Mouse (Mus musculus) megakaryocyte progenitor cell, adult 5-6 weeks (primary cell): ENCODE results near the gene Nab1. TPM values are rescaled to one million over a fixed set of nuclear protein-coding genes. Genes with fewer than 3 reads are reported as not detected.

Source experiments
- ATAC-seq: replicated peaks from 2 replicates; pipeline ENCODE4 v1.8.0; 2016; ENCODE audit warnings: mild to moderate bottlenecking, moderate TSS enrichment, inconsistent platforms; ENCODE audit not compliant: poor library complexity
- total RNA-seq, 2 experiments: library from RNA; stranded (forward) in 1 of 2; stranded (reverse) in 1 of 2; fragments of 157-497, 149-512 nt in 1 of 2; fragments of 200-1000 nt in 1 of 2; gene quantifications; 2 replicates each; pipeline versions ENCODE4 v1.2.3 to v1.2.4; 2015 to 2017

Gene Nab1
- total RNA-seq, 2 experiments from 2014 or later = 35.0 to 44.0 TPM

DNA sequence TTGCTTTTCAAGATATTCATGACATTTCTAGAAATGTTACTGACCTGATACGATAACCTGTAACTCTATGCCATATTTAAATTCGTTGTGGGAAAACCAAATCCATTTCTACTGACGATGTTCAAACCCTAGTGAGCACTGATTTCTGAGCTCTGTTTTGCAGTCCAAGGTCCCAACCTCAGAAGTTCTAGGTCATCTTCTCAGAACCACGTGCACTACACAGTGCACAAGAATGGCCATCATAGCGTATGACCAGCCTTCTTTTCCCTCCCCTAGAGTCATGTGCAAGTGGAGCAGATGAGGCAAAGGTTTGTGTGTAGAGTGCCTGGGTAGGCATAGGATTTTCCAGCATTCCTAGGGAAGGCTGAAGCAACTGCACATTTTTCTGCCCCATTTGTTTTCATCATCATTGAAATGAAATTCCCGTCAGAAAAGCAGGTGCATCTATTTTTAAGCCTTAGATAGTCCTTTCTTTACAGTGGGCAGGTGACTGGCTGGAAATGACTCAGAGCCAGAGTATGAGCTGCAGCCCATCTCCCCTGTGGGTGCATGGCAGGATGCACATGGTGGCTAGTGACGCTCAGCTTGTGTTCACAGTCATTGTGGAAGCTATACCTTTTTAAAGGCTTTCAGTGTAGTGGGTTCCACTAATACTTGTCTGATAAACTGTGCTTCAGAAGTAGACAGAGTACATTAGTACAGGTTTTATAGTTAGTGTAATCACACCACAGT, 81.2 kb downstream of the Nab1 start:
- ATAC-seq = no peak

Other genes starting within 250 kb of the Nab1 start
- gene Nemp2, start 130.0 kb upstream of the Nab1 start, total RNA-seq (2015) = 10.4 and 11.1 TPM in 2 replicates
- 6.5 and 11.2 TPM in 2 replicates for gene Nemp2, start 130.0 kb upstream of the Nab1 start, total RNA-seq (2017)
- 5.4 and 6.2 TPM in 2 replicates for gene Mfsd6, start 226.8 kb upstream of the Nab1 start, total RNA-seq (2015)
- gene Mfsd6, start 226.8 kb upstream of the Nab1 start, total RNA-seq (2017) = 3.5 and 5.0 TPM in 2 replicates